Mouse (Mus musculus) retina, postnatal 1 day (tissue): Measurements from ENCODE around the gene Erg.
A peak's percentile ranks its signal among the peaks of the same experiment; 100 is the strongest.

ENCODE experiments used
- DNase-seq: peaks from one replicate; pipeline ENCODE4 v3.0.0-alpha.2; 2012

Gene Erg

GRCm38 (mm10) chr16:95438848-95439540, 147.4 kb downstream of the Erg start:
- no peak for DNase-seq

- no peak for DNase-seq
Observed at GRCm38 (mm10) chr16:95436611-95437010, 149.8 kb downstream of the Erg start.

- no peak for DNase-seq
Observed at GRCm38 (mm10) chr16:95436051-95436450, 150.3 kb downstream of the Erg start.

- no peak for DNase-seq
Observed at GRCm38 (mm10) chr16:95434434-95434833, 152.0 kb downstream of the Erg start.

GRCm38 (mm10) chr16:95432540-95432971, 153.8 kb downstream of the Erg start:
- DNase-seq, result no peak

GRCm38 (mm10) chr16:95429851-95430250, 156.5 kb downstream of the Erg start:
- no peak for DNase-seq

GRCm38 (mm10) chr16:95428239-95428638, 158.2 kb downstream of the Erg start:
- no peak for DNase-seq

- no peak for DNase-seq
Observed at GRCm38 (mm10) chr16:95427512-95427911, 158.9 kb downstream of the Erg start.

- DNase-seq, result no peak
Observed at GRCm38 (mm10) chr16:95422658-95423073, 163.7 kb downstream of the Erg start.

- DNase-seq, result peak; percentile 16
Observed at GRCm38 (mm10) chr16:95421235-95421886, 165.0 kb downstream of the Erg start.

- DNase-seq, result no peak
Observed at GRCm38 (mm10) chr16:95415921-95416320, 170.5 kb downstream of the Erg start.

GRCm38 (mm10) chr16:95415372-95415771, 171.0 kb downstream of the Erg start:
- DNase-seq, result no peak

- DNase-seq, result no peak
Observed at GRCm38 (mm10) chr16:95413401-95413959, 172.9 kb downstream of the Erg start.

- DNase-seq, result no peak
Observed at GRCm38 (mm10) chr16:95408096-95408495, 178.3 kb downstream of the Erg start.

GRCm38 (mm10) chr16:95405496-95405895, 180.9 kb downstream of the Erg start:
- no peak for DNase-seq

GRCm38 (mm10) chr16:95403453-95403852, 182.9 kb downstream of the Erg start:
- no peak for DNase-seq

- DNase-seq, result no peak
Observed at GRCm38 (mm10) chr16:95401869-95402268, 184.5 kb downstream of the Erg start.

- no peak for DNase-seq
Observed at GRCm38 (mm10) chr16:95398761-95399343, 187.5 kb downstream of the Erg start.

GRCm38 (mm10) chr16:95390787-95391186, 195.6 kb downstream of the Erg start:
- DNase-seq, result no peak

- DNase-seq, result no peak
Observed at GRCm38 (mm10) chr16:95388811-95389529, 197.4 kb downstream of the Erg start.

GRCm38 (mm10) chr16:95388292-95388691, 198.1 kb downstream of the Erg start:
- DNase-seq, result no peak

GRCm38 (mm10) chr16:95387008-95387407, 199.4 kb downstream of the Erg start:
- DNase-seq, result no peak
